Mouse (Mus musculus): ENCODE results near the gene Il22ra1. TPM values are rescaled to one million over a fixed set of nuclear protein-coding genes. Genes with fewer than 3 reads are reported as not detected.
A peak's percentile ranks its signal among the peaks of the same experiment; 100 is the strongest.

Gene Il22ra1
- polyA plus RNA-seq (2014; fragmentation: Nextera tagmentation; extraction: Ambion mirVana), result not detected in 2 replicates

GRCm38 (mm10) chr4:135727817-135728216, at the start of gene Il22ra1:
Il22ra1 (plus strand) TSS chr4:135728172.
- ATAC-seq (no peak), DNase-seq (ENCODE audit: low spot score) (no peak)
- 62% methylated on average over 14 of the region's 14 CpGs for WGBS
- no peaks in the 10 kb centered on the region for H3K9me3 ChIP-seq (replicated peaks; ENCODE audit: control insufficient read depth, low read length)
- H3K9ac ChIP-seq (ENCODE audit: low read length), result no peak within 1 kb of the TSS
- H3K27me3 ChIP-seq (replicated peaks; ENCODE audit: control insufficient read depth, insufficient read depth, low read length), result no peaks in the 10 kb centered on the region
- no peak within 1 kb of the TSS for H3K4me3 ChIP-seq (ENCODE audit: low read depth, low read length)
- H3K27ac ChIP-seq (ENCODE audit: low read depth, low read length), result no peak within 1 kb of the TSS
- H3K4me2 ChIP-seq (ENCODE audit: low read length), result no peak within 1 kb of the TSS
- H3K4me1 ChIP-seq (ENCODE audit: control insufficient read depth, insufficient read depth, low read length), result no peaks in the 10 kb centered on the region
- no peaks in the 10 kb centered on the region for H3K36me3 ChIP-seq (ENCODE audit: control insufficient read depth, insufficient read depth, low read length)

- Histone ChIP-seq H3K9ac (ENCODE audit: low read length) (no peak overlapping the region), H3K9me3 (replicated peaks; ENCODE audit: control insufficient read depth, low read length) (no peaks in the 10 kb centered on the region), H3K4me2 (ENCODE audit: low read length) (no peak overlapping the region), H3K27me3 (replicated peaks; ENCODE audit: control insufficient read depth, insufficient read depth, low read length) (0 out of 2 replicates have a peak, but pooled peaks cover 2% of the 10 kb centered on the region), H3K4me3 (ENCODE audit: low read depth, low read length) (no peak overlapping the region), H3K4me1 (ENCODE audit: control insufficient read depth, insufficient read depth, low read length) (no peaks in the 10 kb centered on the region), H3K36me3 (ENCODE audit: control insufficient read depth, insufficient read depth, low read length) (no peaks in the 10 kb centered on the region), H3K27ac (ENCODE audit: low read depth, low read length) (no peak overlapping the region)
- WGBS, result 78% methylated on average over 4 of the region's 4 CpGs
- DNase-seq (ENCODE audit: low spot score) (no peak), ATAC-seq (no peak)
These were observed 48.7 kb upstream of the Il22ra1 start for GRCm38 (mm10) chr4:135679316-135679715.

- H3K9ac ChIP-seq (ENCODE audit: low read length), result no peak overlapping the region
- WGBS, result 73% methylated on average over 5 of the region's 5 CpGs
- no peaks in the 10 kb centered on the region for H3K36me3 ChIP-seq (ENCODE audit: control insufficient read depth, insufficient read depth, low read length)
- DNase-seq (ENCODE audit: low spot score) (no peak), ATAC-seq (no peak)
- no peak overlapping the region for H3K27ac ChIP-seq (ENCODE audit: low read depth, low read length)
- no peaks in the 10 kb centered on the region for H3K9me3 ChIP-seq (replicated peaks; ENCODE audit: control insufficient read depth, low read length)
- H3K4me2 ChIP-seq (ENCODE audit: low read length), result no peak overlapping the region
- H3K27me3 ChIP-seq (replicated peaks; ENCODE audit: control insufficient read depth, insufficient read depth, low read length), result peaks cover 14% of the 10 kb centered on the region
- H3K4me1 ChIP-seq (ENCODE audit: control insufficient read depth, insufficient read depth, low read length), result peaks cover 2% of the 10 kb centered on the region; the same call in 1 of the 2 replicates
- H3K4me3 ChIP-seq (ENCODE audit: low read depth, low read length), result no peak overlapping the region
These were observed 46.2 kb upstream of the Il22ra1 start for GRCm38 (mm10) chr4:135681789-135682188.

GRCm38 (mm10) chr4:135683553-135683952, 44.4 kb upstream of the Il22ra1 start:
- H3K9ac ChIP-seq (ENCODE audit: low read length), result no peak overlapping the region
- WGBS, result 27% methylated on average over 4 of the region's 4 CpGs
- peaks cover 26% of the 10 kb centered on the region for H3K27me3 ChIP-seq (replicated peaks; ENCODE audit: control insufficient read depth, insufficient read depth, low read length)
- peak; percentile 56 for DNase-seq (ENCODE audit: low spot score)
- ATAC-seq, result no peak
- no peak overlapping the region for H3K4me2 ChIP-seq (ENCODE audit: low read length)
- H3K27ac ChIP-seq (ENCODE audit: low read depth, low read length), result no peak overlapping the region
- H3K36me3 ChIP-seq (ENCODE audit: control insufficient read depth, insufficient read depth, low read length), result no peaks in the 10 kb centered on the region
- H3K4me1 ChIP-seq (ENCODE audit: control insufficient read depth, insufficient read depth, low read length), result peaks cover 2% of the 10 kb centered on the region; the same call in 1 of the 2 replicates
- H3K4me3 ChIP-seq (ENCODE audit: low read depth, low read length), result no peak overlapping the region
- no peaks in the 10 kb centered on the region for H3K9me3 ChIP-seq (replicated peaks; ENCODE audit: control insufficient read depth, low read length)

- H3K4me3 ChIP-seq (ENCODE audit: low read depth, low read length), result no peak overlapping the region
- H3K9ac ChIP-seq (ENCODE audit: low read length), result no peak overlapping the region
- no peak for ATAC-seq
- peak; percentile 54 for DNase-seq (ENCODE audit: low spot score)
- no peaks in the 10 kb centered on the region for H3K36me3 ChIP-seq (ENCODE audit: control insufficient read depth, insufficient read depth, low read length)
- H3K27me3 ChIP-seq (replicated peaks; ENCODE audit: control insufficient read depth, insufficient read depth, low read length), result peaks cover 29% of the 10 kb centered on the region
- H3K4me2 ChIP-seq (ENCODE audit: low read length), result no peak overlapping the region
- 28% methylated on average over 3 of the region's 3 CpGs for WGBS
- no peaks in the 10 kb centered on the region for H3K9me3 ChIP-seq (replicated peaks; ENCODE audit: control insufficient read depth, low read length)
- peaks cover 2% of the 10 kb centered on the region; the same call in 1 of the 2 replicates for H3K4me1 ChIP-seq (ENCODE audit: control insufficient read depth, insufficient read depth, low read length)
- no peak overlapping the region for H3K27ac ChIP-seq (ENCODE audit: low read depth, low read length)
These were observed 43.2 kb upstream of the Il22ra1 start for GRCm38 (mm10) chr4:135684731-135685130.

GRCm38 (mm10) chr4:135685906-135686567, 41.9 kb upstream of the Il22ra1 start, which contains the start of gene Ifnlr1:
Ifnlr1 (plus strand) TSS chr4:135686287.
- Histone ChIP-seq H3K4me3 (ENCODE audit: low read depth, low read length) (peak within 1 kb of the TSS; percentile 48), H3K36me3 (ENCODE audit: control insufficient read depth, insufficient read depth, low read length) (no peaks in the 10 kb centered on the region), H3K4me2 (ENCODE audit: low read length) (peak within 1 kb of the TSS; percentile 94), H3K9ac (ENCODE audit: low read length) (peak within 1 kb of the TSS; percentile 52), H3K27ac (ENCODE audit: low read depth, low read length) (no peak within 1 kb of the TSS), H3K9me3 (replicated peaks; ENCODE audit: control insufficient read depth, low read length) (no peaks in the 10 kb centered on the region), H3K4me1 (ENCODE audit: control insufficient read depth, insufficient read depth, low read length) (peaks cover 2% of the 10 kb centered on the region; the same call in 1 of the 2 replicates), H3K27me3 (replicated peaks; ENCODE audit: control insufficient read depth, insufficient read depth, low read length) (peaks cover 29% of the 10 kb centered on the region)
- ATAC-seq (no peak), DNase-seq (ENCODE audit: low spot score) (peak; percentile 62)
- WGBS, result under 1% methylated on average over 41 of the region's 41 CpGs

- Histone ChIP-seq H3K36me3 (ENCODE audit: control insufficient read depth, insufficient read depth, low read length) (no peaks in the 10 kb centered on the region), H3K27me3 (replicated peaks; ENCODE audit: control insufficient read depth, insufficient read depth, low read length) (peaks cover 29% of the 10 kb centered on the region), H3K27ac (ENCODE audit: low read depth, low read length) (no peak overlapping the region), H3K9ac (ENCODE audit: low read length) (peak overlapping the region; percentile 52), H3K4me3 (ENCODE audit: low read depth, low read length) (peak overlapping the region; percentile 48), H3K4me2 (ENCODE audit: low read length) (peak overlapping the region; percentile 94), H3K9me3 (replicated peaks; ENCODE audit: control insufficient read depth, low read length) (no peaks in the 10 kb centered on the region), H3K4me1 (ENCODE audit: control insufficient read depth, insufficient read depth, low read length) (peaks cover 2% of the 10 kb centered on the region; the same call in 1 of the 2 replicates)
- under 1% methylated on average over 21 of the region's 21 CpGs for WGBS
- ATAC-seq (no peak), DNase-seq (ENCODE audit: low spot score) (no peak)
These were observed 41.4 kb upstream of the Il22ra1 start for GRCm38 (mm10) chr4:135686568-135686953.

- DNase-seq (ENCODE audit: low spot score), result no peak
- Histone ChIP-seq H3K27me3 (replicated peaks; ENCODE audit: control insufficient read depth, insufficient read depth, low read length) (peaks cover 25% of the 10 kb centered on the region), H3K27ac (ENCODE audit: low read depth, low read length) (no peak overlapping the region), H3K4me2 (ENCODE audit: low read length) (no peak overlapping the region), H3K9me3 (replicated peaks; ENCODE audit: control insufficient read depth, low read length) (no peaks in the 10 kb centered on the region), H3K9ac (ENCODE audit: low read length) (no peak overlapping the region), H3K4me1 (ENCODE audit: control insufficient read depth, insufficient read depth, low read length) (peaks cover 2% of the 10 kb centered on the region; the same call in 1 of the 2 replicates), H3K36me3 (ENCODE audit: control insufficient read depth, insufficient read depth, low read length) (no peaks in the 10 kb centered on the region), H3K4me3 (ENCODE audit: low read depth, low read length) (no peak overlapping the region)
- no peak for ATAC-seq
- 87% methylated on average over 7 of the region's 7 CpGs for WGBS
These were observed 38.2 kb upstream of the Il22ra1 start for GRCm38 (mm10) chr4:135689797-135690196.

- Histone ChIP-seq H3K9ac (ENCODE audit: low read length) (no peak overlapping the region), H3K36me3 (ENCODE audit: control insufficient read depth, insufficient read depth, low read length) (no peaks in the 10 kb centered on the region), H3K27ac (ENCODE audit: low read depth, low read length) (no peak overlapping the region), H3K27me3 (replicated peaks; ENCODE audit: control insufficient read depth, insufficient read depth, low read length) (peaks cover 20% of the 10 kb centered on the region), H3K4me3 (ENCODE audit: low read depth, low read length) (no peak overlapping the region), H3K9me3 (replicated peaks; ENCODE audit: control insufficient read depth, low read length) (no peaks in the 10 kb centered on the region), H3K4me2 (ENCODE audit: low read length) (no peak overlapping the region), H3K4me1 (ENCODE audit: control insufficient read depth, insufficient read depth, low read length) (peaks cover 2% of the 10 kb centered on the region; the same call in 1 of the 2 replicates)
- DNase-seq (ENCODE audit: low spot score), result no peak
- ATAC-seq, result no peak
- WGBS, result 83% methylated on average over 11 of the region's 11 CpGs
These were observed 37.7 kb upstream of the Il22ra1 start for GRCm38 (mm10) chr4:135690241-135690640.
